Mouse (Mus musculus): ENCODE data around the gene Tmem215. TPM values are rescaled to one million over a fixed set of nuclear protein-coding genes. Genes with fewer than 3 reads are reported as not detected.

Tmem215 gene
- polyA plus RNA-seq, 1 experiment = not detected

- no peak overlapping the region for H3K4me2 ChIP-seq (ENCODE audit: low read depth)
- H3K4me3 ChIP-seq = no peak overlapping the region
- no peak for TF ChIP-seq SRF (IDR thresholded peaks at IDR 0.05; ENCODE audit: control insufficient read depth, insufficient read length, low read depth)
- H3ac ChIP-seq (ENCODE audit: control insufficient read depth, insufficient read length) = no peak overlapping the region
- H3K79me2 ChIP-seq (ENCODE audit: control insufficient read depth, insufficient read depth) = no peaks in the 10 kb centered on the region
- H3K27me3 ChIP-seq (ENCODE audit: control insufficient read depth, insufficient read depth, insufficient read length) = no peaks in the 10 kb centered on the region
- H3K36me3 ChIP-seq (ENCODE audit: control insufficient read depth, insufficient read depth) = no peaks in the 10 kb centered on the region
Observed at GRCm38 (mm10) chr4:40502459-40502858, 30.5 kb downstream of the Tmem215 start.

GRCm38 (mm10) chr4:40509534-40509933 is 37.6 kb downstream of the Tmem215 start:
- Histone ChIP-seq H3K79me2 (ENCODE audit: control insufficient read depth, insufficient read depth) (no peaks in the 10 kb centered on the region), H3K4me3 (no peak overlapping the region), H3K4me2 (ENCODE audit: low read depth) (no peak overlapping the region), H3K36me3 (ENCODE audit: control insufficient read depth, insufficient read depth) (no peaks in the 10 kb centered on the region), H3ac (ENCODE audit: control insufficient read depth, insufficient read length) (no peak overlapping the region), H3K27me3 (ENCODE audit: control insufficient read depth, insufficient read depth, insufficient read length) (no peaks in the 10 kb centered on the region)
- TF ChIP-seq POLR2AphosphoS2 (IDR thresholded peaks at IDR 0.05; ENCODE audit: insufficient read length, low read depth) (no peak), USF1 (IDR thresholded peaks at IDR 0.05; ENCODE audit: low read depth) (no peak), TCF12 (IDR thresholded peaks at IDR 0.05; ENCODE audit: insufficient read depth, poor library complexity, severe bottlenecking) (no peak), MAX (IDR thresholded peaks at IDR 0.05; ENCODE audit: low read depth) (no peak), REST (IDR thresholded peaks at IDR 0.05; ENCODE audit: insufficient read depth, insufficient read length) (no peak), TCF3 (IDR thresholded peaks at IDR 0.05; ENCODE audit: insufficient read length, low read depth) (no peak), POLR2A (IDR thresholded peaks at IDR 0.05; ENCODE audit: insufficient read length, low read depth) (no peak), CEBPB (IDR thresholded peaks at IDR 0.05; ENCODE audit: insufficient read depth, poor library complexity, severe bottlenecking) (no peak), MYOG (IDR thresholded peaks at IDR 0.05; ENCODE audit: control insufficient read depth in 1 of 3, insufficient read depth in 1 of 3, insufficient read length in 2 of 3, low read depth in 2 of 3) (no peak), SRF (IDR thresholded peaks at IDR 0.05; ENCODE audit: control insufficient read depth, insufficient read length, low read depth) (no peak)

GRCm38 (mm10) chr4:40513235-40513634 is 41.3 kb downstream of the Tmem215 start:
- Histone ChIP-seq H3K27me3 (ENCODE audit: control insufficient read depth, insufficient read depth, insufficient read length) (no peaks in the 10 kb centered on the region), H3K4me2 (ENCODE audit: low read depth) (no peak overlapping the region), H3K4me3 (no peak overlapping the region), H3ac (ENCODE audit: control insufficient read depth, insufficient read length) (no peak overlapping the region), H3K36me3 (ENCODE audit: control insufficient read depth, insufficient read depth) (no peaks in the 10 kb centered on the region), H3K79me2 (ENCODE audit: control insufficient read depth, insufficient read depth) (no peaks in the 10 kb centered on the region)
- no peak for TF ChIP-seq REST (IDR thresholded peaks at IDR 0.05; ENCODE audit: insufficient read depth, insufficient read length)
- no peak for TF ChIP-seq MYOD1 (IDR thresholded peaks at IDR 0.05; ENCODE audit: control insufficient read depth in 1 of 3, insufficient read length in 2 of 3, low read depth in 2 of 3)

GRCm38 (mm10) chr4:40518545-40519324 is 46.8 kb downstream of the Tmem215 start:
- H3K4me2 ChIP-seq (ENCODE audit: low read depth) = no peak overlapping the region
- H3K79me2 ChIP-seq (ENCODE audit: control insufficient read depth, insufficient read depth) = no peaks in the 10 kb centered on the region
- no peak overlapping the region for H3K4me3 ChIP-seq
- H3ac ChIP-seq (ENCODE audit: control insufficient read depth, insufficient read length) = no peak overlapping the region
- no peaks in the 10 kb centered on the region for H3K27me3 ChIP-seq (ENCODE audit: control insufficient read depth, insufficient read depth, insufficient read length)
- H3K36me3 ChIP-seq (ENCODE audit: control insufficient read depth, insufficient read depth) = no peaks in the 10 kb centered on the region
- TF ChIP-seq MYOD1 (IDR thresholded peaks at IDR 0.05; ENCODE audit: control insufficient read depth in 1 of 3, insufficient read length in 2 of 3, low read depth in 2 of 3) (no peak), REST (IDR thresholded peaks at IDR 0.05; ENCODE audit: insufficient read depth, insufficient read length) (no peak), E2F4 (IDR thresholded peaks at IDR 0.05; ENCODE audit: insufficient read depth) (no peak), TCF12 (IDR thresholded peaks at IDR 0.05; ENCODE audit: insufficient read depth, poor library complexity, severe bottlenecking) (no peak), TCF3 (IDR thresholded peaks at IDR 0.05; ENCODE audit: insufficient read length, low read depth) (no peak), CEBPB (IDR thresholded peaks at IDR 0.05; ENCODE audit: insufficient read depth, poor library complexity, severe bottlenecking) (no peak), POLR2AphosphoS2 (IDR thresholded peaks at IDR 0.05; ENCODE audit: insufficient read length, low read depth) (no peak)

Other genes starting within 250 kb of the Tmem215 start
- 4.1 TPM for gene Ddx58, start 232.4 kb upstream of the Tmem215 start, polyA plus RNA-seq (2012; fragmentation: generic; extraction: Trizol)
- 6.2 TPM for gene Smim27, start 202.6 kb upstream of the Tmem215 start, polyA plus RNA-seq (2012; fragmentation: generic; extraction: Trizol)
- 6.7 TPM for gene Topors, start 202.3 kb upstream of the Tmem215 start, polyA plus RNA-seq (2012; fragmentation: generic; extraction: Trizol)
- 309 TPM for gene Ndufb6, start 192.8 kb upstream of the Tmem215 start, polyA plus RNA-seq (2012; fragmentation: generic; extraction: Trizol)
- gene Aptx, start 231.0 kb downstream of the Tmem215 start, polyA plus RNA-seq (2012; fragmentation: generic; extraction: Trizol) = 20.4 TPM
- gene Dnaja1, start 250.0 kb downstream of the Tmem215 start, polyA plus RNA-seq (2012; fragmentation: generic; extraction: Trizol) = 68.3 TPM

Data from myocyte (in vitro differentiated cells).